Mouse (Mus musculus) layer of hippocampus, adult 9-10 months (tissue): ENCODE results near the gene Gh.

Source experiments
- DNase-seq: peaks from one replicate; pipeline ENCODE4 v3.0.0; 2022; ENCODE audit warnings: low spot score

Gh gene

DNA sequence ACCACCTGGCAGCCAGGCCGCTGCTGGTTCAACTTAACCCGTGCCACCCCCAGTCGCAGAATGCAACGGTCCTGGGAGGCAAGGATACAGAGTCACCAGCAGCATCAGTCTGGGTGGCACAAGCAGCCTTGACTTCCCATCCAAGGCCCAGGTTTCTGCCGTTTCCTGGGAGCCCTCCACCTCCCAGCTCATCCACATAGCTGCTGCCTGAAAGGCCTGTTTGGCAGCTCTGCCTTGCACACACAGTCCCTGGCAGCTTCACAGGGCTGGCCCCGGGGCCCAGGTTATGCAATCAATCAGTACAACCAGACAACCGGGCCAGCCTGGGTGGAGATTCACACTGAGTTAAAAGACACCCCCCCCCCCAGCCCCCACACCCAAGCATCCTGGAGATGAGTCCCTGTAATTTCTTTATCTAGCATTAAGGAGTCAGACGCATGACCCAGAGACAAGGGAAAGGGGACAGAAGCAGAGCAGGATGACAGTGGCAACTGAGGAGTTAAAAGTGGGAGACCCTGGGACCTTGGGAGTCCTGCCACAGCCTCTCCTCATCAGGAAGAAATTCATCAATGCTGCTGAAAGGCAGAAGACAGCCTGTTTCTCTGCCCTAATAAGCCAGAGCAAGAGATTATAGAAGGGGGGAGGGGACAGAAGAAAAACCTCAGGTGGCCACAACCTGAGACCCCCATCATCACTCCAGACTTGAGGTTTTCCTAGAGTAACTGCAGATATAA, 33.2 kb downstream of the Gh start:
- DNase-seq: no peak

DNA sequence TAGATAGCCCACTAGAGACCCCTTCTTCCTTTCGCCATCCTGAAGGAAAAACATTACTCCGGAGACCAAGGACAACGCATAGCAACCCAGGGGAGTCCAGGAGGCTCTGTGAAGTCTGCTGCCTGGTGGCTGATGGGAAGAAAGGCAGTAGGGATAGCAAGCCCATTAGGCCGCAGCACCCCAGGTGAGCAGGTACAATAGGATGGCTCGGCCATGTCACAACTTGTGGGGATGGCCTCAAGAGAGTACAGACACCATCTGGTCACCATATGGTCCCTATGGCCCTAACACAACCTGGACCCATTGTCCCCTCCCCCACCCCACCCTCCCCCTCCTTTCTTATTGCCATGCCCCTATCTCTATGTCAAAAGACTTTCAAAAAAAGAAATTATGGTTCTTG, 33.8 kb downstream of the Gh start:
- no peak for DNase-seq

DNA sequence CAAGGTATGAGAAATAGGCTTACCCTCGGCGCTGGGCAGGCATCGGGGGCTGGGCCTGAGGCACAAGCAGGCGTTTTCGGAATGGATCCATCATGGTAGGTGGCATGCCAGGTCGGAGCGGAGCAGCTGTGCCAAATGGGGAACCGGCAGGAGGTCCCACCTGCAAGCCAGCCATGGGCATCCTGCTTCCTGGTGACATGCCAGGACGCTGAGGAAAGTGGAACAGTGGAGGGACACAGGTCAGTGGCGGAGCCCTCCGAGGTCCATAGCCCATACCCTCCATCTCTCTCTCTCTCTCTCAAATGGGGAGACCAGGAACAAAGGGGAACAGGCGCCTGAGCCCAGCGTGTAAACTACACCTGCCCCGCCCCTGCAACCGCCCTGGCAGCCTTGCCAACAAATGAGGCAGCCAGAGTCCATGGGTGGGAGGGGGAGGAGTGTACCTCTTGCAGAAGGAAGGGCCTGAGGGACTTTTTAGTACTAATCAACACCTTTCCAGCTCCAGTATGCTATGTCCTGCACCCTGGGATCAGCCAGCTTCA, 34.3 kb downstream of the Gh start:
- DNase-seq: no peak

DNA sequence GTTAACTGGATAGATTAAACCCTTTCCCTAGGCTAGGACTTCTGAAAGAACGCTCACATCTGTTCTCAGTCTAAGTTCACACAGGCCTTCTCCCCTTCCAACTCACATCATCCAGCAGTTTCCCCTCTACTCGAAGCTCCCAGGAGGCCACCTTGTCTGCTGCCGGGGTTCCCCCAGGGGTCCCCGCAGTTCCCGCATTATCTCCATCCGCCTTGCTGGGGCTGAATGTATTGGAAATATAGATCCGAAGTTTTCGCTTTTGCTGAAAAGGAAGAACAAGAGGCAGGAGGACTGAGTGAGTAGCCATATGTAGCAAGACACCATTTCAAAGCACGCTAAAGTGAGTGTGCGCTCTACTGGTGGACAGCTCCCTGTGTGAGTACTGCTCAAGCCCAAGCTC, 35.2 kb downstream of the Gh start:
- DNase-seq: no peak

DNA sequence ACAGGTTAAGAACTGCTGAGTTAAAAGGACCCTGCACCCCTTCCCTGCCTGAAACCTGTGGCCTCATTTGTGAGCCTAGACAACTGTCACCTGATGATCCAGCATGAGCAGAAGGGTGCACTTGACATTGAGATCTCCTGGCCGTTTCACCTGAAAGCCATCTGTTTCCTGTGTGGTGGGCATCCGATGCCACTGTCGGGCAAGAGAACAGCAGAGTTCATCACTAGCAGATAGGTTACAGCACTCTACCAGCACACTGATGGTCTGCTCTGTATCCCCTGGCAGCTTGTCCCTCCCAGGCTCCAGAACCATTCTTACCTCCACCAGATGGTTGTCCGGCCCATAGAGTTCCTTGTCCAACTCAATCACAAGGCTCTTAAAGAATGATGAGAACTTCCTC, 36.1 kb downstream of the Gh start:
- DNase-seq: no peak

DNA sequence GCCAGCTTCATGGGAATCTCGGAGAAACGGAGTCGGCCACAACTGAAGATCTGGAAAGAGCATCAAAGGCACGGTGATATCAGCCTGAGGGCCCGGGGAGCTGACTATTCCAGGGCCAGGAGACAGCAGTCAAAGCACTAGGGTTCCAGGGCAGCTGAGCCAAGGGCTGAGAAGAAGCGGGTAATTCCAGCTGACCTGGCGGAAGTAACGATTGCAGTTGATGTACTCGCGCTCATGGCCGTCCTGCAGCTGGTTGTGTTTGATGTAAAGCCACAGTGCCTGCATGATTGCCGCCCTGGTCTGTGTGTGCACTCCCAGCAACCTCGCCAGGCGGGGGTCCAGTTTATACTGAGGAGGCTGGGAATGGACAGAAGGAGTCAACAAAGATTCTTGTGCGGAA, 36.7 kb downstream of the Gh start:
- DNase-seq: no peak

DNA sequence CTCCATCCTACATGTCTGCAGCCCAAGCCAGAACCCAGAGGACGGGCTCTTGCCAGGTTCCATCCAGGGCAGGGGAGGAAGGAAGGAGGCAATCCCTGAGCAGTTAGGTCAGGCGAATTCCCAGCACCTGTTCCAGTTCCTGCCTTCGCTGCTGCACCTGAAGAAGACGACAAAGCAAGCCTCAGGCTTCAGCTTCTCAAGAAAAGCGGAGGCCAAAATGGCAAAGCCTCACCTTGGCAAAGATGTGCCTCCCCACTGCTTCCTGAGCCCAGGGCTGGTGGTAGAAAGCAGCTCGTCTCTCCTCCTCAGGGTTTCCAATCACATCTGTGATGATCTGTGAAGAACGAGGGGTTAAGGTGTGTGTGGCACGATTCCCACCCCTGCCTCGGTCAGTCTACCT, 37.7 kb downstream of the Gh start:
- DNase-seq: no peak

DNA sequence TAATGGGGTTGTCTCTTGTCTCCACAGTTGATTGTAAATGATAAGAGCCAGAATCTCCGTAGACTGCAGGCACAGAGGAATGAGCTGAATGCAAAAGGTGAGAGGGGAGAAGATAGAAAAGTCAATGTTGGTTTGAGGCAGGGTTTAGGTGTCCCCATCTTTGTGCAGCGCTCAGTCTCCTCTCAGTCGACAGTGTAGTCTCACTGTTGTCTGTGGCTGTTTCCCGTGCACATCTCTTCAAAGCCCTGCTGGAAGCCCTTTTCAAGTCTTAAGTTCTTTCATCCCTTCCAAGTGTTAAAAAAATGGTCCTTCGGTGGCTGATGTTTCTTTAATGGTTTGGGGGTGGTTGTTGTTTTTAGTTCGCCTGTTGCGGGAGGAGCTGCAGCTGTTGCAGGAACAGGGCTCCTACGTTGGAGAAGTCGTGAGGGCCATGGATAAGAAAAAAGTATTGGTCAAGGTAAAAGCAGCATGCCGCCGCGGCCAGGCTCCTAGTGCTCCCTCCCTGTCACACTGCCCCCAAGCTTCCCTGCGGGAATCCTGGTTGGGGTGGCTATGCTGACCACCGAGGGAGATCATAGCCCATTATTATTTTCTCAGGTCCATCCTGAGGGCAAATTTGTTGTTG, 40.7 kb downstream of the Gh start:
- no peak for DNase-seq

DNA sequence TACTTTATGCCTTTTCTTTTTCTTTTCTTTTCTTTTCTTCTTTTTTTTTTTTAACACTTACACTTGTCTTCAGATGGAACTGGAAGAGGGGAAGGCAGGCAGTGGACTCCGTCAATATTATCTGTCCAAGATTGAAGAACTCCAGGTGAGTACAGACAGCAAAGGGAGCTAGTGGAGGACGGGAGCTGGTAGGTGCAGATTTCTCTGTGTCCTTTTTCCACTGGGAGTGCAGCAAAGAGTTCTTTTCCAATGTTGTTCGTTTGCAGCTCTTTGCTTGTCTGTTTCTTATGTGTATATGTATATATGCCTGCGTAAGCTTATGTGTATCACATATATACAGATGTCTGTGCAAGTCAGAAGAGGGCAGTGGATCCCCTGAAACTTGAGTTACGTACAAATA, 44.9 kb downstream of the Gh start:
- no peak for DNase-seq

DNA sequence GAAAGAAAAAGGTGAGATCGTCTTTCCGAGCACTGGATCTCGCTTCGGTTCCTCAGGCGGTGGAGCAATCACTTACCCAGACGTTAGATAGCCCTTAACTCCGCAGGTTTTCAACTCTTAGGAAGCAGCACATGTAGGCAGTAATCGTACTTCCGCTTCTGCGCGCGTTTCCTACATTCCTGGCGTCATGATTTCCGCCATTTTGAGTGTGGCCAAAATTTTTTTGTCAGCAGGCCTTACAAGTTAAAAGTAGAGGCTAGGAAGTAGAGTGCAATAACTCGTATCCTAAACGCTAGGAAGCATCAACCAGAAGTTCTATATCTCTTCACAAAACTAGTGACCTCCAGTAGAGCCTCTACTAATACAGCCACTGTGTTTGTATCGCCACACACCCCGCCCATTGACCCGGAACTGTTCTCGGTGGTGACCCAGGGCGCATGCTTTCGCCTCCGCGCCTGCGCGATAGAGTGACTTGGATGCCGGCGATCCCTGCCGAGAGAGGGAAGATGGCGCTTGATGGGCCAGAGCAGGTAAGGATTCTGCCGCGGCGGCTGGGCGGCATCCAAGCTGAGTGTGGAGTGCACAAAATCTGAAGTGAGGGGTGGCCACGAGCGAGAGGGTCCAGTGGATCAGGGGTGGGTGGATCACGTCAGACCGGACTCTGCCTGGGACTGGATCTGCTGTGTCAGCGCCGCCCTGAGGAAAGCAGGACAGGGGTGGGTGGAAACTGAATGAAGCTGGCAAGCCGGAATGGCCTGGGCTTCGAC, 45.8 kb downstream of the Gh start, which contains the start of the genes Ftsj3 and Psmc5:
Gene Ftsj3, minus strand, starts transcription at position 395 of the 767 bp plus-strand sequence.
Gene Psmc5, plus strand, starts transcription at position 470 of the 767 bp plus-strand sequence.
- peak; percentile 99 for DNase-seq

DNA sequence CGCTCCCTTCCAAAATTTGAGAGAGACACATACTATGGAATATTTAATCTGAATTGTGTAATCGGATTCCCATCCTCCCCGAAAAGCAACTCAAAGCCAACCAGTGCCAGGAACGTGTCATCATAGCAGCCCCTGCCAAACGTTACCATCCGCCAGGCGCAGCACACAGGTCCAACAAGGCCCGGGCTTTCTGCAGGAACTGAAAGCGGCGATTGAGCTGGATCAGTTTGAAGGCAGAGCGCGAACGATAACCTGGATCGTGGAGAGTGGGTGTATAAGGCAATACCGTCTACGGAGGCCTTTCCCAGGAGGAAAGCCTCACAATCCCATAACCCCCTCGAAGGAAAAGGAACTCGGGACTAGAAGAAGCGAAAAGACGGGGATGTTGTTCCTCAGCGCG, 46.5 kb downstream of the Gh start:
- no peak for DNase-seq

DNA sequence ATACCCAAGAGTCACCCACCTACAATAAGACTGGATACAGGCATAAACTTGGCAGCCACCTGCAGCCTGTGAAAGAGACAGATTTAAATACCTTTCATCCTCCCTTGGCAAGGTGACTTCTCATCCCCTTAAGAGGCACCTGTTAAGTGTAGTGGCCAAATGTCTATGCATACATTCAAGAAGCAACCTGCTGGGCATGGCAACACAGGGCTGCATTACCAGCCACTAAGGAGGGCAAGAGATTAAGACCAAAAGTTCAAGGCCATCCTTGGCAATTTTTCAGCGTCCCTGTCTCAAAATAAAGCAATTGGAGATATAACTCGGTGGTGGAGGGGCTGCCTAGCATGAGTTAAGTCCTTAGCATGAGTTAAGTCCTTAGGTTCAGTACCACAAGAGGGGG, 46.9 kb downstream of the Gh start:
- no peak for DNase-seq
